Mouse (Mus musculus): Measurements from ENCODE around the gene Slfn5.

Slfn5 gene

DNA sequence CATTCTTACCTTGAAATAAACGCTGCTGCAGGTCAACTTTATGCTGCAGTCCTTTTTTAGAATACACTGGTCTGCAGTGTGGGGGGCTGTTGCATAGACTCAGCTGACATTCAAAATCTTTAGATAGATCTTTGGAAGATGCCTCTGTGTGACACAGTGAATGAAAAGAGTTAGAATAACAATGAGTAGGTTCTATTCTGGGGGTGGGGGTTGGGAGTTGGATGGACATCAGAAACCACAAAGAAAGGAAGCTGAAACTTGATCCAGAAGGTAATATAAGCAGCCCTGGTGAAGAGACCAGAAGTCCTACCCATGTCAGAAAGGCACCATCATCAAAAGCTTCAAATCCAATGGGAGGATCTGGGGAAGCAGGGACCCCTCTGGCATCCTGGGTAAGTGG is 62.2 kb downstream of the Slfn5 start:
- CTCF ChIA-PET, result interaction anchor here (0.7 kb wide), 1 partner anchor 13 kb away, joined by 3 read pairs; no protein-coding TSS in a partner anchor

Data from spleen, embryonic (tissue).